Mouse (Mus musculus): ENCODE measurements around the gene Zfp771. TPM values are rescaled to one million over a fixed set of nuclear protein-coding genes. Genes with fewer than 3 reads are reported as not detected.

Zfp771 gene
- polyA plus RNA-seq (2015; fragmentation: Nextera tagmentation; extraction: Ambion mirVana) = 54.4 and 57.4 TPM in 2 replicates

DNA sequence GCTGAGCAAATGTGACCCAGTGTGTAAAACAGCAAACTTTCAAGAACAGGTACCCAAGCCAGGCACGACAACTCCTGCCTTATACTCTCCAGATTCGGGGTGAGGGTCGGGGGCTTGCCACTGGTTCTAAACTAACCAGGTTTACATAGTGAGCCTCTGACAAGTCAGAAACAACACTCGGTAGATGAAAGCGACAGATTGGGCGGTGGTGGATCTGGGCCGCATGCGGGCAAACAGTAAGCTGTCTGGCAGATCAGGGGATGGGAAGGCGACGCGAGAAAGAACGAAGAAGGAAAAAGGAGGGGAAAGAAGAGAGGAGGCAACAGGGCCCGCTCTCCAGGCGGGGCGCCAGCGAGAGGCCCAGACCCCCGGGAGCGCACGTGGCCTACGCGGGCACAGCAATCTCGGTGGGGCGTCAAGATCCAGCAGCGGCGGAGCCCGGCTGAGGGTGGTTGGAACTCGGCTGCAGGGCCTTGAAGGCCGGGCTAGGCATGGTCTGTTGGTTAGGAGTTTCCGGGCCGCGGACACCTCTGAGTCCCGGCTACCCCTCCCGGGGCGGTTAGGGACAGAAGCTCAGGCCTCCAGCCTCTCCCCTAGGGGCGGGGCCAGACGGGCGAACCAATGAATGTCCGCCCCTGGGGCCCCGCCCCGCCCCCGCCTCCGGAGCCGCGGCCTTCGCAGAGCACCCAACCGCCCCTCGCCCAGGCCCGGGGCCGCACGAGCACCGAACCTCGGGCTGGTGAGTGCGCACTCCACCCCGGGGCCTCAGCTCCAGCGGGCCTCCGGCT is at the start of gene Zfp771:
Gene Zfp771 (plus strand): TSS at position 405 of the 788 bp plus-strand sequence.
- WGBS = 1% methylated on average over 53 of the region's 56 CpGs
- Histone ChIP-seq H3K4me2 (peak within 1 kb of the TSS; percentile 82), H3K4me1 (replicated peaks) (peaks cover 31% of the 10 kb centered on the region), H3K27me3 (no peaks in the 10 kb centered on the region), H3K9me3 (no peaks in the 10 kb centered on the region), H3K36me3 (peaks cover 16% of the 10 kb centered on the region), H3K9ac (peak within 1 kb of the TSS; percentile 94), H3K4me3 (peak within 1 kb of the TSS; percentile 78), H3K27ac (peak within 1 kb of the TSS; percentile 86)
- peak; percentile 93 for ATAC-seq (ENCODE audit: low FRiP score)

DNA sequence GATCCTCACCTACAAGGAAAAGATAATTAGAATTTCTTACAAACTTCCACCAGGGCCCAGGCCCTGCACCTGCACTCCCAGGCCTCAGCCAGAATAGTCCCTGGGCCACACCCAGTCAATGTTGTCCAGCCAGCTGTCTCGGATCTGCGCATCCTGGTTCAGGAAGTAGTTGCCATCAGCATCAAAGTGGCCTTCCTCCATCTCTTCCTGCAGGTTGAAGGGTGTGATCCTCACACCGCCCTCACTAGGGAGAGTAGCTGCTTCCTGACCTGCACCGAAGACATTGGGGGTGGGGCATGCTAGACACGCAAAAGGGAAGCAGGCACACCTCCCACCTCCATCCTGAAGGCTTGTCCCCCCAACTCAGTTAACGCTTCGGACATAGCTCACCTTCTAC is 49.4 kb upstream of the Zfp771 start:
- no peaks in the 10 kb centered on the region for H3K27me3 ChIP-seq
- peak overlapping the region; percentile 84 for H3K9ac ChIP-seq
- no peaks in the 10 kb centered on the region for H3K9me3 ChIP-seq
- H3K4me1 ChIP-seq (replicated peaks) = peaks cover 28% of the 10 kb centered on the region
- WGBS = 86% methylated on average over 7 of the region's 7 CpGs
- H3K27ac ChIP-seq = peak overlapping the region; percentile 91
- H3K4me2 ChIP-seq = peak overlapping the region; percentile 92
- H3K4me3 ChIP-seq = peak overlapping the region; percentile 77
- peaks cover 72% of the 10 kb centered on the region for H3K36me3 ChIP-seq
- no peak for ATAC-seq (ENCODE audit: low FRiP score)

DNA sequence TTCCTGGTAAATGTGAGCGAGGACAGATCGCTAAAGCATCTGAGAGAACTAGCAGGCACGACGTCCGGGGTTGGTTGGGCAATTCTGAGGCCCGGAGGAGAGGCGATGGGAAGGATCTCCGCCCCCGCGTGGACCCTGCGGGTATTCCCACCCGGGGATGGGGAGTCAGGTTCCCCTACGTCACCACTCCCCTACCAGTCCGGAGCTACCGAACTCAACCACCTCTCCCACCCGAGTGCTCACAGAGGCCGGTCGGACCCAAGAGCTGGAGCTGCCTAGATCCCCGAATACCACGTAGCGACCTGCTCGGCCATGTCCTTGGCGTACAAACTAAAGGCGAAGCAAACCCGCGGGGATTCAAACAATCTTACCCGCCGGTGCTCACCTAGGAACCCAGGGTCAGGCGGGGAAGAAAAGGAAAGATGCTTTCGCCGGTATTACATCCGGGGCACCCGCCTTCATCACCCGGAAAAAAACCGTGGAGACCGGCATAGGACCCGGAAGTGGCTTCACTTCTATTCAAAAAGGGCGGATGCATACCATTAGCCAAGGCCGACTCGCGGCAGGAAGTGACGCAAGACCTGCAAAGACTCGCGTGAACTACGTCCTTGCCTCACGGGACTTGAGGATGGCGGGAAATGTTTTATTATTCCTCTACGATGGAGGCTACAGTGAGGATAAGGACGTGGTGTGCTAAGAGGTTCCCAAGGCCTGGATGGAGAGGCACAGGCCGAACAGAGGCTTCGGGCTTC is 48.4 kb upstream of the Zfp771 start, which contains the start of gene Cd2bp2:
Gene Cd2bp2 (minus strand): TSS at position 507 of the 752 bp plus-strand sequence.
- Histone ChIP-seq H3K4me1 (replicated peaks) (peaks cover 28% of the 10 kb centered on the region), H3K9me3 (no peaks in the 10 kb centered on the region), H3K27ac (peak within 1 kb of the TSS; percentile 91), H3K27me3 (no peaks in the 10 kb centered on the region), H3K36me3 (peaks cover 79% of the 10 kb centered on the region), H3K4me2 (peak within 1 kb of the TSS; percentile 92), H3K9ac (peak within 1 kb of the TSS; percentile 84), H3K4me3 (peak within 1 kb of the TSS; percentile 77)
- WGBS = under 1% methylated on average over 51 of the region's 51 CpGs
- peak; percentile 97 for ATAC-seq (ENCODE audit: low FRiP score)

DNA sequence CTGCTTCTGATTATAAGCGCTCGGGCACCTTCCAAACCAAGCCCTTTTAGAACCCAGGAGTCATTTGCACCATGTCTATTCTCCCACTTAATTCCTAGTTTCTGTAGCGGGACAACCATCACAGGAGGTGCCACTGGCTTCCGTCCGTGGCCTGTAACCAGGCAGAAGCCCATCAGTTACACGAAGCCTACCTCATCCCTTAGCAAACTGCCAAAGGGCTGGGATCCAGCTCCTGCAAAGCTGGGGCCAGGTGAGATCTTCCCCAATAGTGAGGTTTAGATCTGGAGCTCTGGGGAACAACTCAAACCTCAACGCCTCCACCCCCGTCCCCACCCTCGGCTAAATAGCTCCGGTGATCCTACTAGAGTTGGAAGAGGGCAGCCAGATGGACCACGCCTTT is 47.6 kb upstream of the Zfp771 start:
- Histone ChIP-seq H3K4me1 (replicated peaks) (peaks cover 28% of the 10 kb centered on the region), H3K27me3 (no peaks in the 10 kb centered on the region), H3K4me2 (peak overlapping the region; percentile 71), H3K4me3 (peak overlapping the region; percentile 77), H3K36me3 (peaks cover 80% of the 10 kb centered on the region), H3K9ac (peak overlapping the region; percentile 84), H3K27ac (peak overlapping the region; percentile 86), H3K9me3 (no peaks in the 10 kb centered on the region)
- WGBS = 56% methylated on average over 11 of the region's 11 CpGs
- ATAC-seq (ENCODE audit: low FRiP score) = no peak

DNA sequence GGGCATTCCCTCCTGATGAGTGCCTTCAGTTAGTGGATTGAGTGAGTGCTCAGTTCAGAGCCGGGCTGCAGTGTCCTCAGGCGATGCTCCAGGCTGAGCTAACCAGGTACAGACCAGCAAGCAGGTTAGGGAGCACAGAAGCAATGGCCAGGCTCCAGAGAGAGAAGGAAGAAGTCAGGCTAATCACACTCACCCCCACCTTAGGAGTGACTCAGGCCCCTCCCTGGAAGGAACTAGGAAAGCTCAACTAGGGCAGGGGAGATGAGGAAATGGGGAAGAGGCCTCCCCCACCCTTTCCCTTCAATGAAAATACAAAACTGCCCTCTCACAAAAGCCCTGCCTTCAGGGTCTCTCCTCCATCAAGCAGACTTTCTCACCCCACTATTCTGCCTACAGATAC is 37.5 kb upstream of the Zfp771 start:
- ATAC-seq (ENCODE audit: low FRiP score) = no peak
- Histone ChIP-seq H3K4me3 (peak overlapping the region; percentile 99), H3K36me3 (peaks cover 30% of the 10 kb centered on the region), H3K27ac (no peak overlapping the region), H3K9ac (peak overlapping the region; percentile 98), H3K27me3 (no peaks in the 10 kb centered on the region), H3K9me3 (no peaks in the 10 kb centered on the region), H3K4me2 (peak overlapping the region; percentile 99), H3K4me1 (replicated peaks) (peaks cover 47% of the 10 kb centered on the region)
- 71% methylated on average over 2 of the region's 2 CpGs for WGBS

DNA sequence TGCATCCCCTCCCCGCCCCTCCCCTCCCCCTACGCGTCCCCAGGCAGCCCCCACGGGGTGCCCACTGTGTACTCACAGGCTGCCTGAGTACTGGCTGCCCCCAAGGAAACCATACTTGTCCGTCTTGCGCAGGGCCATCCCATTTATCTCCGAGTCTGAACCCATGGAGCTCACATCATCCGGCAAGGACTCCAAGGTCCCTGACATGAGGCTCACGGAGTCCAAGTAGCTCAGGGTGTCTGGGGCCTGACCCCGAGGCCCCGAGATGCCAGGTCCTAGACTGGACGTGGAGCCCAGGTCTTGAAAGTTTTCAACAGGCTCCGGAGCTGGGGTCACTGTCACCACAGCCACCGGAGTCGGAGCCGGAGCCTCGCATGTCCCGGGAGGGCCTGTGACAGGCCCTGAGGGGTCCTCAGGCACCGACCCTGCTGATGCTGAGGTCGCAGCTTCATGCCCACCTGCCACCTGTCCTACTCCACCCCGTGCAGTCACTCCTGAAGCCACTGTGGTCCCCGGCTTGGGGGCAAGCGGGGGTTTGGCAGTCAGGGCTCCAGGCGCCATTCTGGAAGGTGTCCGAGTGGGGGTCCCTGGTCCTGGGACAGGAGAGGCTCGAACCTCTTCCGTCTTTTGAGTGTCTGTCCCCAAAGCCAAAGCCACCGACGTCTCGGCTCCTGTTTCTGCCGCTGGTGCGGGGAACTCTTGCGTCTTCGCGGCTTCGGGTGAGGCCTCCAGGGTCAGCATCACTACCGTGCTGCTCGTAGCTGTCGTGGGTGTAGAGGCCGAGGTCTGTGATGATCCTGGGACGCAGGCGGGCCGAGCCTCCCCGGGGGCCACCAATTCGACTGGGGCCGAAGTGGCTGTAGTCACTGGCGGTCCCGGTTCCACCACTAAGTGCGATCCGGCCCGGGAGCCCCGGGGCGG is 36.4 kb upstream of the Zfp771 start:
- WGBS = 0% methylated on average over 52 of the region's 53 CpGs
- peak overlapping the region; percentile 88 for H3K27ac ChIP-seq
- peak overlapping the region; percentile 99 for H3K4me3 ChIP-seq
- H3K4me2 ChIP-seq = peak overlapping the region; percentile 99
- H3K9ac ChIP-seq = peak overlapping the region; percentile 98
- peaks cover 47% of the 10 kb centered on the region for H3K4me1 ChIP-seq (replicated peaks)
- peaks cover 21% of the 10 kb centered on the region for H3K36me3 ChIP-seq
- H3K27me3 ChIP-seq = no peaks in the 10 kb centered on the region
- no peaks in the 10 kb centered on the region for H3K9me3 ChIP-seq
- ATAC-seq (ENCODE audit: low FRiP score) = 0 out of 2 replicates have a peak, but pooled peaks have one; percentile 12

DNA sequence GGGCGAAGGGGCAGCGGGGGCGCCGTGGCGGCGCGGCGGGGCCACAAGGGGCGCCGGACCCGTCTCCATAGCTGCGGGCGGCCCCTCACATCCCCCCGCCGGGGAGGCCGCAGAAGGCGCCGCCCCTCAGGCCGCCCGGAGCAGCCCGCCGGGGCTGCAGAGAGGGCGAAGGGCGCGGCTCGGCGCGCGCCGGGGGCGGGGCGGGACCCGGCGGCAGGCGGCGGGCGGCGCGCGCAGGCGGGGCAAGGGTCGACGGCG is 35.9 kb upstream of the Zfp771 start, which contains the start of gene Tbc1d10b:
Gene Tbc1d10b (minus strand): TSS at position 174 of the 258 bp plus-strand sequence.
- peaks cover 47% of the 10 kb centered on the region for H3K4me1 ChIP-seq (replicated peaks)
- H3K4me3 ChIP-seq = peak within 1 kb of the TSS; percentile 99
- ATAC-seq (ENCODE audit: low FRiP score) = 0 out of 2 replicates have a peak, but pooled peaks have one; percentile 0
- peak within 1 kb of the TSS; percentile 99 for H3K4me2 ChIP-seq
- peak within 1 kb of the TSS; percentile 98 for H3K9ac ChIP-seq
- no peaks in the 10 kb centered on the region for H3K9me3 ChIP-seq
- H3K27ac ChIP-seq = peak within 1 kb of the TSS; percentile 88
- H3K36me3 ChIP-seq = peaks cover 15% of the 10 kb centered on the region
- H3K27me3 ChIP-seq = 0 out of 2 replicates have a peak, but pooled peaks cover 5% of the 10 kb centered on the region
- WGBS = under 1% methylated on average over 44 of the region's 44 CpGs

DNA sequence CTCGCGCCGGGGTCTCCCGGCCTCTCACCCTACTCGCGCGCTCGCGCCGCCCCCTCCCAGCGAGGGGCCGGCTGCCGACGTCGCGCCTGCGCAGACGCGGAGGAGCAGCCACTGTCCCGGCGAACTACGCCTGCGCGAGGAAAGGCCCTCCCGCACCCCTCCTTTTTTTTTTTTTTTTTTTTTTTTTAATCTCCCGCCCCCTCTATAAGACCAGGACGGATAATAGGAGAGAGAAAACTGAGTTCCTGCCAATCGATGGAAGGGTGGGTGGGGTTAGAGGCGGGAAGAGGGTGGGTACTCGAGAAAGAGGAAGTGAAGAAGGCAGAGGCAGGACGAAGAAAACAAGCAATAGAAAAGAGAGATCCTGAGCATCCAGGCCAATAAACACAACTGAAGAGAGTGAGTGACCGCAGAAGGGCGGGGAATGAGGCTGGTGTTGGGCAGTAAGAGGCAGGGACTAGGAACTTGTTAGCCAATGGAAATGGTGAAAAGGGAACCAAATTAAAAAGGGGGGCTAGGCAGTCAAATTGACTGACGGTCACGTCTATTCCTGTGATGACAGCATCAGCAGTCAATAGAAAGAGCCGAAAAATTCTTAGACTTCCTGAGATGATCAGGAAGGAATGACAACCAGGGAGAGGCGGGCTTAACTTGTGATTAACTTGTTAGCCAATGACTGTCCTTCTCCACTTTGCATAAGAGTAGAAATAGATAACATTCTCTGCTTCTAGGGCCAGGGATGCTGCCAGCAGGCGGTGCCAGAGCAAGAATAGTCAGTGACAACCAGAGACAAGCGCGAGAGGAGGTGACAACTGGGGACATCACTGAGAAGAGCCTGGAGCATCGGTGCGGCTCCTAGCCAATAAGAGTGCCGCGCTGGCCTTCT is 35.3 kb upstream of the Zfp771 start, which contains the start of gene Mylpf:
Gene Mylpf (plus strand): TSS at position 338 of the 886 bp plus-strand sequence.
- WGBS = 0% methylated on average over 44 of the region's 44 CpGs
- no peaks in the 10 kb centered on the region for H3K9me3 ChIP-seq
- H3K4me3 ChIP-seq = peak within 1 kb of the TSS; percentile 99
- H3K4me2 ChIP-seq = peak within 1 kb of the TSS; percentile 99
- peak within 1 kb of the TSS; percentile 88 for H3K27ac ChIP-seq
- peak within 1 kb of the TSS; percentile 98 for H3K9ac ChIP-seq
- H3K36me3 ChIP-seq = peaks cover 9% of the 10 kb centered on the region
- peak; percentile 95 for ATAC-seq (ENCODE audit: low FRiP score)
- H3K4me1 ChIP-seq (replicated peaks) = peaks cover 43% of the 10 kb centered on the region
- peaks cover 8% of the 10 kb centered on the region; the same call in 1 of the 2 replicates for H3K27me3 ChIP-seq

DNA sequence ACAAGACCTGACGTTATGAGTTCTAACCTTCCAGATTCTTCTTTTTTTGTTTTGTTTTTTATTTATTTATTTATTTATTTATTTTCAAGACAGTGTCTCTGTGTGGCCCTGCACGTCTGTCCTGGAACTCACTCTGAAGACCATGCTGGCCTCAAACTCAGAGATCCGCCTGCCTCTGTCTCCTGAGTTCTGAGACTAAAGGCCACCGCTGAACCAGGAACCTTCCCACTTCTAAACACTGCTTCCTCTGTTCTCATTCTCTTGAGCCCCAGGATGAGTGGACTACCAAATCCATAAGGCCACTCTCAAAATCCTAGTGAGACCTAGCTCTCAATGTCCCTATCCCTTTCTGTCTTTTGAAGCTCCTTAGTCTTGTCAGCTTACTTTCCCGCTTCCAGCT is 34.2 kb upstream of the Zfp771 start:
- H3K4me3 ChIP-seq = no peak overlapping the region
- H3K9me3 ChIP-seq = no peaks in the 10 kb centered on the region
- H3K27me3 ChIP-seq = peaks cover 17% of the 10 kb centered on the region
- peaks cover 41% of the 10 kb centered on the region for H3K4me1 ChIP-seq (replicated peaks)
- H3K27ac ChIP-seq = peak overlapping the region; percentile 86
- ATAC-seq (ENCODE audit: low FRiP score) = no peak
- 80% methylated on average over 5 of the region's 5 CpGs for whole genome bisulfite sequencing
- H3K9ac ChIP-seq = no peak overlapping the region
- H3K36me3 ChIP-seq = peaks cover 6% of the 10 kb centered on the region
- H3K4me2 ChIP-seq = peak overlapping the region; percentile 99

DNA sequence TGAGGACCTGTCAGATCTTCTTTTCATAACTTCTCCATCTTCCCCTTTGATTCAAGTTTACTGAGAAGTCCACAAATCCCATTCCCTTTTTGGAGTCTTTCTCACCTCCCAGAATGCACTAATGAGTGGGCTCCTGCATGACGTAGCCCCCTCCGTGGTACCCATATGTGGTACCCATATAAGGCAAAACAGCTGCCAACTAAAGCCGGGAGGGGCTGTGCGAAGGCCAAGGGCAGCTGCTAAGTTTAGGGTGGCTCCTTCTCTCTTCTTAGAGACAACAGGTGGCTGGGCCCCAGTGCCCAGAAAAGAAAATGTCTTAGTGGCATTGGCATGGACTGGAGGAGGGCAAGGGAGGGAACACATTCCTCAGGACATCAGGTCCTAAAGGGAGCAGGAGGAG is 33.8 kb upstream of the Zfp771 start:
- 93% methylated on average over 4 of the region's 4 CpGs for WGBS
- Histone ChIP-seq H3K36me3 (peaks cover 2% of the 10 kb centered on the region; the same call in 1 of the 2 replicates), H3K27me3 (peaks cover 20% of the 10 kb centered on the region)

More for the DNA sequence above, 33.8 kb upstream of the Zfp771 start:
- ATAC-seq (ENCODE audit: low FRiP score) = no peak
- no peak overlapping the region for H3K4me2 ChIP-seq
- no peak overlapping the region for H3K9ac ChIP-seq
- H3K4me3 ChIP-seq = no peak overlapping the region
- H3K27ac ChIP-seq = no peak overlapping the region
- no peaks in the 10 kb centered on the region for H3K9me3 ChIP-seq
- peaks cover 40% of the 10 kb centered on the region for H3K4me1 ChIP-seq (replicated peaks)
